Mouse (Mus musculus) bone marrow macrophage, adult 2 months (primary cell): ENCODE measurements around the gene Map3k5. TPM values are rescaled to one million over a fixed set of nuclear protein-coding genes. Genes with fewer than 3 reads are reported as not detected.
A peak's percentile ranks its signal among the peaks of the same experiment; 100 is the strongest.

Experiments
- H3K27ac ChIP-seq: 2 replicates; pipeline ENCODE4 v1.5.1; 2012; ENCODE audit warnings: low read depth, low read length; ENCODE audit not compliant: insufficient read depth
- H3K4me1 ChIP-seq: 2 replicates; pipeline ENCODE4 v1.6.1; 2012; ENCODE audit warnings: low read length; ENCODE audit not compliant: control insufficient read depth, insufficient read depth
- H3K4me3 ChIP-seq: 2 replicates; pipeline ENCODE4 v1.5.1; 2012; ENCODE audit warnings: mild to moderate bottlenecking, low read length, moderate library complexity; ENCODE audit not compliant: insufficient read depth
- CTCF ChIP-seq: IDR thresholded peaks from 2 replicates; pipeline ENCODE4 v1.5.1; 2012; ENCODE audit warnings: low read depth, mild to moderate bottlenecking, low read length, moderate library complexity
- POLR2A ChIP-seq: IDR thresholded peaks from 2 replicates; pipeline ENCODE4 v1.6.1; 2012; ENCODE audit warnings: mild to moderate bottlenecking, low read depth, low read length, borderline replicate concordance
- polyA plus RNA-seq: library from polyadenylated mRNA; stranded (reverse); fragments of >200 nt; gene quantifications from 2 replicates; pipeline ENCODE4 v1.2.4, GENCODE M21; 2012; ENCODE audit not compliant: missing spikeins, insufficient read depth, insufficient read length

Map3k5 gene
- polyA plus RNA-seq, 1 experiment, result 22.0 TPM

DNA sequence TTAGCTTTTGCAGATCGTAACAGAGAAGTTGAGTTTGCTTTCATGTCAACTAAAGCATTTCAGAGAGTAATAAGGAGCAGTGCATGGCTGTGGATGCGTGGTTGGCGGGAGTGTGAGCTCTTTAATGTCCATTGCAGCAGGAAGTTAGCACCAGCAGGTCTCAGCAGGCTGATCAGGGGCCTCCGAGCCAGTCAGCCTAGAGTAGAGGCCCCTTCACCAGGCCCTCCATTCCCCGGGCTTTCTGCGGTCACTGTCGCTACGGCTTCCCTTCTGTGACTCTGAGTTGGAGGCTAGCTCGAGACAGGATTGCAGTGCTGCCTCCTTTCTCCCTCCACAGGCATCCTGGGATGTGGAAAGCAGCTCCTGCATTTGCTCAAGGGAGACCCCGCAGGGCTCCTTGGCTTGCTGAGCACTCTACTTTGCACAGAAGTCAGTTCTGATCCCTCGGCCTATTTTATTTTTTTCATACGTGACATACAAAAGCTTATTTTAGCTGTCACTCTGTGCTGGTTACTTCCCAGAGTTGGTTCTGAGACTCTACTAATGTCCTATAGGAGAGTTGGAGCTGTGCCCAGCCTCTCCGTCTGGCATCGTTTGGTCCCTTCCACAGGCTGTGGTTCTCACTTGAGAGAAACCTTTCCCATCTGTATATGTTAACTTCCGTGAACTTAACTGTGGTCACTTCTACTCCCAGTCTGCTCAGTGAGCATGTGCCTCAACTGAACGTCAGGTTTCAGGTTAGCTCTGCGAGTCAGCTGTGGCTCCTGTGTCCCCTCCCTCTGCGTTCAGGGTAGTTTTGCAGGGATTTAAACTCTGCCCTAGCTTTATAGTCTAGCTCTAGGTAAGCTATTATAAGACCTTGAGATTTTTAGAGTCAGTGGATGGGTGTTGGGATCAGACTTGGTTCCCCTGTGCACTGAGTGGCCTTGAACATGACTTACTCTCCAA is 178.0 kb downstream of the Map3k5 start:
- no peak overlapping the region for H3K27ac ChIP-seq
- no peaks in the 10 kb centered on the region for H3K4me1 ChIP-seq
- TF ChIP-seq POLR2A (no peak), CTCF (no peak)
- no peak overlapping the region for H3K4me3 ChIP-seq

DNA sequence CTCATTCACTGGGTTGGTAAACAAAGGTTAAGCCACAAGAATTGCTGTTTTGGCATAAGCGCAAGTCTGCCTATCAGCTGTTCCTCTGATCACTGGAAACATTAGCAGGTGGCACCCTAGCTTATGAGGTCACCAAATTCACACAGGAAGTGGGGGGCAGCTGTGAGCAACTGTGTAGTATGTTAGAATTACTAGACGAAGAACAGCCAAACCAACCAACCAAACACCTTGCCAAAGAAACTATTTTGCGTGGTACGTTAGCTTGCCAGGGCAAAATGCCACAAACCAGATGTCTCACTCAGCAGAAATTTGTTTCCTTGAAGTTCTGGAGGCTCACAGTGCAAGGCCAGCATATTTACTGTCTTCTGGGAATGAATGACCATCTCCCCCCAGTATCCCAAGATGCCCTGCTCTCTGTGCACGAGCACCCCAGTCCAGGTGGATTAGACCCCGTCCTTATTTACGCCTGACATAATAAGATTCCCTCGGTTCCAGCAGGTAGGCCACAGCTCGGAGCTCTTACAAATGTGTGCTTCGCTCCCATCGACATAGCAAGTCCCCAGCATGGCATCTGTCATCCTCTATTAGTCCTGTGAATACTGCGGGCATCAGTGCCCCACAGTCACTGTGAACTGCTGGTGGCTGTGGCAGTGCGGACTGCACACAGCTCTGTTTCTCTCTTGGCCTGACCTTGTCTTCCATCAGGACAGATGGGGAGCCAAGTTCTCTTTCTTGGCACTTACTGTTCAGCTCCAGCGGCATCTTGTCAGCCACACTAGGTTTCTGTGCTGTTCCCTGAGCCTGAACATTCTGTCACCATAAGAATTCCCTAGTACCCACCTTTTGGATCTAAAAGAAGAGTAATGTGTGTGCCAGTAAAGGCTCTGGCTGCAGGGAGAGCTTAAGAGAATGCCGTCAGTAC is 185.5 kb downstream of the Map3k5 start:
- no peak overlapping the region for H3K27ac ChIP-seq
- no peak overlapping the region for H3K4me3 ChIP-seq
- TF ChIP-seq POLR2A, result no peak
- peaks cover 10% of the 10 kb centered on the region for H3K4me1 ChIP-seq

GRCm38 (mm10) chr10:20121981-20122380 is 187.7 kb downstream of the Map3k5 start:
- Histone ChIP-seq H3K27ac (no peak overlapping the region), H3K4me1 (peaks cover 10% of the 10 kb centered on the region), H3K4me3 (no peak overlapping the region)
- no peak for TF ChIP-seq CTCF
- no peak for TF ChIP-seq POLR2A

- Histone ChIP-seq H3K27ac (peak overlapping the region; percentile 48), H3K4me3 (no peak overlapping the region), H3K4me1 (peaks cover 10% of the 10 kb centered on the region)
- no peak for TF ChIP-seq CTCF
- no peak for TF ChIP-seq POLR2A
These were observed 189.1 kb downstream of the Map3k5 start for GRCm38 (mm10) chr10:20123401-20123800.

GRCm38 (mm10) chr10:20124576-20124975 is 190.3 kb downstream of the Map3k5 start:
- no peak for TF ChIP-seq POLR2A
- no peak for TF ChIP-seq CTCF
- H3K4me1 ChIP-seq, result peaks cover 10% of the 10 kb centered on the region

DNA sequence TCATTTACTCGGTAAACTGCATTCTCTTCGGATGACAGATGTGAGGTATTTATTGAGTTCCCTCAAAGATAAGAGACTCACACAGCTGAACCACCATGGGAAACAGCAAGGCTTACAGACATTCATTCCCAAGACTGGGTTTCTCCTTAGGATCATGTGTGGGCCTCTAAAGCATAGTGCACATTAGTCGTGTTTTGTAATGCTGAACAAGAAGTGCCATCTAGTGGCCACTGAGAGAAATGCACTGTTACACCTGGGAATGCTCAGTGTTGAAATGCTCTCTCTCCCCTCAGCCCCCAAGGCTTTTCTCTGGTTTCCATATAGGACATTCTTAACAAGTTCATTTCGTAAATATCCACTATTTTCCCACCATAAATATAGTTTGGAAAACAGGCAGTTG is 191.0 kb downstream of the Map3k5 start:
- Histone ChIP-seq H3K4me1 (peaks cover 10% of the 10 kb centered on the region), H3K27ac (no peak overlapping the region), H3K4me3 (no peak overlapping the region)
- TF ChIP-seq CTCF (no peak), POLR2A (no peak)

More at GRCm38 (mm10) chr10:20124576-20124975, 190.3 kb downstream of the Map3k5 start:
- no peak overlapping the region for H3K27ac ChIP-seq
- no peak overlapping the region for H3K4me3 ChIP-seq

DNA sequence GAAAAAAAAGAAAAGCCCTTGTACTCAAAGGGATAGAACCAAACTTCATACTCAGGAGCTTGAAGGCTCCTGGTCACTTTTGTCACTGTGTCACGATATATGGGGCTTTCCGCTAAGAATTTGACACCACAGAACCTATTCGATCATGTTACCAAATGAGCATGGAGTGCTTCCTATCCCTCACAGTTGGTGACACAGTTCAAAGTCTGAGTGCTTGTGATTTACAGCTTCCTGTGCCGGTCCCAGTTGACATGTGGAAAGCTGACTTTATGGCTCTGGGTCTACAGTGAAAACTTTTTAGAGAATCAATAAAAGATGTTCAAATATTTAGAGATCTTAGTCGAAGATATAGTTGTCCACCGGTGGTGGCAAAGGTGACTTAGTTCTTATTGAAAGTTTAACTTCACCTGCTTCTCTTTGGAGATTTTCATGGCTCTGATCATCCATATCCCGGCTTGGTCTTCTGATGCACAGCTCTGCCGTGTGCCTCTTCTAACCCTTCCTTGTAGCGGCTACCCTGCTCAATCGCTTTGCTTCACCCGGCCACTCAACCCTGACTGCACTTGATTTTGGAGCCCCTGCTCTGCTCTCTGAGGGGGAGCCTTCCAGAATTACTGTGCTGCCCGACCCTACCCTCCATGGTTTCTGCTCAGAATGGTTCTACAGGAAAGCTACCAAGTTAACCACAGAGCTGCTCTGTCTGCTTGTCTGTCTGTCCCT is 198.8 kb downstream of the Map3k5 start:
- TF ChIP-seq CTCF, result no peak
- no peak for TF ChIP-seq POLR2A
- Histone ChIP-seq H3K4me3 (no peak overlapping the region), H3K27ac (no peak overlapping the region), H3K4me1 (no peaks in the 10 kb centered on the region)

- H3K4me3 ChIP-seq, result no peak overlapping the region
- TF ChIP-seq POLR2A (no peak), CTCF (no peak)
- H3K4me1 ChIP-seq, result no peaks in the 10 kb centered on the region
- no peak overlapping the region for H3K27ac ChIP-seq
These were observed 201.2 kb downstream of the Map3k5 start for GRCm38 (mm10) chr10:20135350-20136058.

DNA sequence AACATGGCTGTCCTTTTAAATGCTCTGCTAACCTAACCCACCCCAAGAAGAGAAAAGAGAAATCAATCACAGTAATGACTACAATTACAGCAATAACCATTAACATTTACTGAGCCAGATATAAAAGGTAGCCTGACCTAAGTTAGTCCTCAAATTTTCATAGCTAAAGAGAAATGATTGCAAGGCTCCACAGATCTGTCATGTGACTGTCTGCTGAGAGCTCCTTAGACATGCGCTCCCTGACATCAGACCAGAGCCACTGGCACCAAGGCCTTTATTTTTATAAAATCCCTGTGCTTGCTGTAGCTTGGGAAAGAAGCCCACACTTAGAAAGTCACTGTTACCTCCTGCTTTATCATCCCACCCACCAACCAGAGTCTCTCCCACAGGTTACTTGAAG is 202.2 kb downstream of the Map3k5 start:
- Histone ChIP-seq H3K27ac (no peak overlapping the region), H3K4me3 (no peak overlapping the region), H3K4me1 (no peaks in the 10 kb centered on the region)
- TF ChIP-seq POLR2A (no peak), CTCF (no peak)

DNA sequence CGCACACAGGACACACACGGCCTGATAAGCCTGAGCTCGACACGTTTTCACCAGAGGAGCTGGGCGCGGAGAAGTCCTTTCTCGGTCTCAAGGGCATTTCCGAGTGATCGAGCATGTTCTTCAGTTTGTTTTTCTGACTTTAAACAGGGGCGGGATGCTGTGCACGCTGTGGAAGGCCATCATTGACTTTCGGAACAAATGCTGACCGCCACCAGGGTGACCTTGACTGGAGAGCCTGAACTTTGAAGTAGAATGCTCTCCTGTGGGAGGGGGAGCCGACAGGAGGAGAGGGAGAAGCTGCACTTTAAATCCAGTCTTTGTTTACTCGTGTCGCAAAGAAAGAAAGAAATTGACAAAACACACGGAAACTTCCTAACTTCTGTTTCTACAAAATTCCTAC is 207.1 kb downstream of the Map3k5 start:
- no peak overlapping the region for H3K27ac ChIP-seq
- H3K4me3 ChIP-seq, result no peak overlapping the region
- TF ChIP-seq CTCF, result no peak
- no peak for TF ChIP-seq POLR2A
- H3K4me1 ChIP-seq, result no peaks in the 10 kb centered on the region
